Comparison of ENCODE assay signal across 8 mouse cellular contexts in genomic region chr2:168742649-168743048, GRCm38 (mm10). TPM values are rescaled to one million over a fixed set of nuclear protein-coding genes. Genes with fewer than 3 reads are reported as not detected.
DNase-seq lines count a peak whose midpoint lies in the region; ATAC-seq and TF ChIP-seq lines count a peak whose summit lies in the region.

No protein-coding gene starts in this region.

- no peaks in the 10 kb centered on the region for H3K36me3 ChIP-seq in ES-E14 (ENCODE audit: control insufficient read depth, insufficient read depth, low read length, poor library complexity, severe bottlenecking)
- H3K36me3 ChIP-seq in heart, embryonic 16.5 days (ENCODE audit: control insufficient read depth, insufficient read depth), result no peaks in the 10 kb centered on the region
- H3K36me3 ChIP-seq in midbrain, embryonic 12.5 days, result peaks cover 4% of the 10 kb centered on the region
- H3K36me3 ChIP-seq in testis, adult 2 months (ENCODE audit: control insufficient read depth, insufficient read depth, low read length), result no peaks in the 10 kb centered on the region

- peak overlapping the region in 1 of 2 experiments; percentile 0; a peak in 1 of 4 replicates for H3K4me3 ChIP-seq in ES-E14 (ENCODE audit: insufficient read depth in 1 of 2, low read depth in 1 of 2, low read length in 2 of 2, poor library complexity in 1 of 2, severe bottlenecking in 1 of 2)
- peak overlapping the region; percentile 92; the same call in 1 of the 2 replicates for H3K4me3 ChIP-seq in heart, embryonic 16.5 days (ENCODE audit: low read length)
- H3K4me3 ChIP-seq in midbrain, embryonic 12.5 days, result peak overlapping the region; percentile 72; the same call in 1 of the 2 replicates
- H3K4me3 ChIP-seq in testis, adult 2 months (ENCODE audit: control insufficient read depth, low read depth, low read length), result no peak overlapping the region

- no peak overlapping the region for H3K9ac ChIP-seq in ES-E14 (ENCODE audit: insufficient read depth, low read depth, low read length, poor library complexity, severe bottlenecking)
- H3K9ac ChIP-seq in heart, embryonic 16.5 days (ENCODE audit: low read length), result no peak overlapping the region
- H3K9ac ChIP-seq in midbrain, embryonic 12.5 days (replicated peaks), result no peak overlapping the region; the same call in 1 of the 2 replicates

- no peak for ATAC-seq in heart, embryonic 16.5 days (replicated peaks; ENCODE audit: extremely low read depth, insufficient read depth, low FRiP score)
- ATAC-seq in midbrain, embryonic 12.5 days (ENCODE audit: low FRiP score, low read depth), result no peak

- H3K4me1 ChIP-seq in ES-E14 (ENCODE audit: control insufficient read depth in 2 of 2, insufficient read depth in 2 of 2, low read length in 2 of 2, poor library complexity in 1 of 2), result peaks cover 2 to 11% of the 10 kb centered on the region in 2 experiments; a peak in 2 of 4 replicates
- H3K4me1 ChIP-seq in heart, embryonic 16.5 days (ENCODE audit: control insufficient read depth, insufficient read depth, low read length), result no peaks in the 10 kb centered on the region
- H3K4me1 ChIP-seq in midbrain, embryonic 12.5 days, result no peaks in the 10 kb centered on the region
- H3K4me1 ChIP-seq in testis, adult 2 months (ENCODE audit: control insufficient read depth, insufficient read depth, low read length), result peaks cover 11% of the 10 kb centered on the region

- 17% methylated on average over 7 of the region's 7 CpGs for WGBS in heart, embryonic 16.5 days
- WGBS in midbrain, embryonic 12.5 days, result 20% methylated on average over 7 of the region's 7 CpGs

- peak; percentile 75 for DNase-seq in adrenal gland, postnatal 14 days
- no peak for DNase-seq in adrenal gland, adult 2 months
- DNase-seq in ES-E14 (ENCODE audit: low read depth, low spot score), result no peak
- DNase-seq in embryo, embryonic 10 days (ENCODE audit: low spot score), result peak; percentile 71
- DNase-seq in left cerebral cortex, postnatal 10 days (ENCODE audit: extremely low spot score in 1 of 2, low spot score in 2 of 2), result peak; percentile 38 to 67

- TF ChIP-seq CTCF in testis, adult 2 months (IDR thresholded peaks at IDR 0.05; ENCODE audit: control insufficient read depth, insufficient read depth, insufficient replicate concordance, low read depth, low read length), result peak; percentile 79

- H3K27ac ChIP-seq in ES-E14 (ENCODE audit: insufficient read depth, low read depth, low read length, poor library complexity, severe bottlenecking), result no peak overlapping the region
- no peak overlapping the region for H3K27ac ChIP-seq in heart, embryonic 16.5 days (ENCODE audit: low read length)
- H3K27ac ChIP-seq in midbrain, embryonic 12.5 days (replicated peaks), result peak overlapping the region; percentile 73
- H3K27ac ChIP-seq in testis, adult 2 months (ENCODE audit: control insufficient read depth, insufficient read depth, low read depth, low read length), result no peak overlapping the region; the same call in 1 of the 2 replicates

- intact Hi-C loops in left cerebral cortex, postnatal 10 days (cut with DNase I), result loop anchor here (5.0 kb wide), 1 partner anchor 50 kb away; no protein-coding TSS in a partner anchor

- H3K27me3 ChIP-seq in heart, embryonic 16.5 days (ENCODE audit: control insufficient read depth, insufficient read depth, low read length), result no peaks in the 10 kb centered on the region
- peaks cover 4% of the 10 kb centered on the region; the same call in 1 of the 2 replicates for H3K27me3 ChIP-seq in midbrain, embryonic 12.5 days
- H3K27me3 ChIP-seq in testis, adult 2 months (ENCODE audit: control insufficient read depth, insufficient read depth, low read length), result no peaks in the 10 kb centered on the region

- no peak overlapping the region for H3K4me2 ChIP-seq in heart, embryonic 16.5 days (ENCODE audit: low read depth, low read length)
- peak overlapping the region; percentile 59; the same call in 1 of the 2 replicates for H3K4me2 ChIP-seq in midbrain, embryonic 12.5 days (replicated peaks)

- no peak for TF ChIP-seq POLR2A in testis, adult 2 months (IDR thresholded peaks at IDR 0.05; ENCODE audit: control insufficient read depth, low read depth, low read length)

- in situ Hi-C loops in ES-E14 (cut with MboI; ENCODE audit: low sequenced_read_pairs in 2 of 2, unreplicated experiment in 2 of 2), result no loop called here

- H3K9me3 ChIP-seq in ES-E14 (ENCODE audit: control insufficient read depth, insufficient read depth, low read depth, low read length), result no peaks in the 10 kb centered on the region
- H3K9me3 ChIP-seq in heart, embryonic 16.5 days (replicated peaks; ENCODE audit: control insufficient read depth, low read length), result peaks cover 4% of the 10 kb centered on the region; the same call in 1 of the 2 replicates
- no peaks in the 10 kb centered on the region; the same call in 1 of the 2 replicates for H3K9me3 ChIP-seq in midbrain, embryonic 12.5 days

TF ChIP-seq in ES-E14, 5 proteins besides CTCF, POLR2A, EP300 and RAD21:
- TF ChIP-seq HCFC1 (IDR thresholded peaks at IDR 0.05; ENCODE audit: borderline replicate concordance, insufficient read depth, low read length) (no peak), ZNF384 (IDR thresholded peaks at IDR 0.05; ENCODE audit: low read depth, low read length) (peak; percentile 99), ZC3H11A (IDR thresholded peaks at IDR 0.05; ENCODE audit: borderline replicate concordance, low read depth, low read length) (peak; percentile 54; the same call in 1 of the 2 replicates)

RNA-seq across cellular contexts. Expression of gene Atp9a, which starts 0.4 kb away (rescaled TPM):
- 64.8 and 68.9 TPM in 2 replicates for total RNA-seq in adrenal gland, postnatal 14 days (2021)
- total RNA-seq in adrenal gland, adult 2 months (2021), result 100 to 1,000 TPM in 1 of 2 experiments, 10 to 100 TPM in 1; 57.0 to 104 TPM
- polyA plus RNA-seq in adrenal gland, adult 2 months (2012; rRNA removed), result 58.9 and 60.5 TPM in 2 replicates
- 41.5 and 84.5 TPM in 2 replicates for total RNA-seq in ES-E14 (2012; rRNA removed)
- polyA plus RNA-seq in heart, embryonic 16.5 days (2015; fragmentation: Nextera tagmentation; extraction: Ambion mirVana), result 11.4 and 12.5 TPM in 2 replicates
- 100 to 1,000 TPM; 486 to 487 TPM for total RNA-seq in left cerebral cortex, postnatal 10 days (2021)
- polyA plus RNA-seq in midbrain, embryonic 12.5 days (2016; fragmentation: Nextera tagmentation; extraction: Ambion mirVana), result 41.0 and 42.9 TPM in 2 replicates
- 63.7 and 75.0 TPM in 2 replicates for polyA plus RNA-seq in testis, adult 2 months (2012; rRNA removed)

RNA-seq across cellular contexts. Expression of gene Sall4, which starts 25.1 kb away (rescaled TPM):
- not detected in 2 replicates for total RNA-seq in adrenal gland, postnatal 14 days (2021)
- total RNA-seq in adrenal gland, adult 2 months (2021), result not detected
- 0.03 TPM in 1 of 2 replicates, not detected in the other for polyA plus RNA-seq in adrenal gland, adult 2 months (2012; rRNA removed)
- 119 and 143 TPM in 2 replicates for total RNA-seq in ES-E14 (2012; rRNA removed)
- 0.76 and 0.92 TPM in 2 replicates for polyA plus RNA-seq in heart, embryonic 16.5 days (2015; fragmentation: Nextera tagmentation; extraction: Ambion mirVana)
- under 1 TPM in 1 of 2 experiments, not detected in 1; 0.47 TPM for total RNA-seq in left cerebral cortex, postnatal 10 days (2021)
- polyA plus RNA-seq in midbrain, embryonic 12.5 days (2016; fragmentation: Nextera tagmentation; extraction: Ambion mirVana), result 14.1 and 17.4 TPM in 2 replicates
- polyA plus RNA-seq in testis, adult 2 months (2012; rRNA removed), result 1.6 and 1.8 TPM in 2 replicates

Comparison
In these comparisons a context has a peak if more than half of its experiments do, and no peak if none do; other contexts are left out.
1. DNase-seq: peak in adrenal gland, postnatal 14 days (single experiment), embryo, embryonic 10 days (single experiment) and left cerebral cortex, postnatal 10 days (2 of 2); none in adrenal gland, adult 2 months (single experiment) and ES-E14 (single experiment).
2. RNA of gene Sall4, which starts 25.1 kb away (total RNA-seq): 119 to 143 TPM in ES-E14; 0.47 TPM in left cerebral cortex, postnatal 10 days, not detected in adrenal gland, postnatal 14 days and not detected in adrenal gland, adult 2 months; every median in the first group is over 10 times any median in the second.